Mouse (Mus musculus) C2C12 (cell line): ENCODE data around the gene Inpp5f.
"Not testable (repeated sequence)": the region's sequence is repeated elsewhere in the genome, so short reads cannot be mapped to it uniquely, and the experiment has no call there.

Experiments
- CEBPB ChIP-seq: IDR thresholded peaks from one replicate; pipeline ENCODE4 v1.6.1; 2011; ENCODE audit warnings: low read depth, mild to moderate bottlenecking, control low read depth, moderate library complexity
- CTCF ChIP-seq: IDR thresholded peaks from one replicate; pipeline ENCODE4 v1.5.1; 2011; ENCODE audit not compliant: control insufficient read depth, insufficient read depth, insufficient read length
- FOSL1 ChIP-seq: IDR thresholded peaks from one replicate; pipeline ENCODE4 v1.8.0; 2011; ENCODE audit warnings: mild to moderate bottlenecking, low read length; ENCODE audit not compliant: poor library complexity, insufficient read depth, severe bottlenecking
- MAX ChIP-seq: IDR thresholded peaks from one replicate; pipeline ENCODE4 v1.6.1; 2011; ENCODE audit warnings: mild to moderate bottlenecking, control low read depth
- MYOG ChIP-seq: IDR thresholded peaks from one replicate; pipeline ENCODE4 v1.6.1; 2011; ENCODE audit not compliant: control insufficient read depth, insufficient read length; ENCODE audit errors: extremely low read depth
- USF1 ChIP-seq: IDR thresholded peaks from one replicate; pipeline ENCODE4 v1.6.1; 2011; ENCODE audit warnings: low read depth, mild to moderate bottlenecking, control low read depth, moderate library complexity

GRCm38 (mm10) chr7:128570657-128571056 is 40.5 kb upstream of the Inpp5f start:
- not testable (repeated sequence) for TF ChIP-seq CTCF, MAX, MYOG, USF1, FOSL1, CEBPB
